Mouse (Mus musculus) heart, embryonic 13.5 days (tissue): Measurements from ENCODE around the gene Chd2. TPM values are rescaled to one million over a fixed set of nuclear protein-coding genes. Genes with fewer than 3 reads are reported as not detected.
A peak's percentile ranks its signal among the peaks of the same experiment; 100 is the strongest.

Experiments
- ATAC-seq: fragments of 200-750 bp; cut with Nextera tagmentation; 2 replicates; pipeline ENCODE4 v1.8.0; 2017; ENCODE audit warnings: moderate TSS enrichment; ENCODE audit not compliant: insufficient number of reproducible peaks, low FRiP score, low TSS enrichment; ENCODE audit errors: extremely low read depth
- H3K27ac ChIP-seq: fragments of 300-500 bp; sonication (generic); replicated peaks from 2 replicates; pipeline ENCODE4 v1.5.1; 2015; ENCODE audit warnings: moderate library complexity, mild to moderate bottlenecking, inconsistent platforms
- H3K27me3 ChIP-seq: fragments of 300-500 bp; sonication (generic); replicated peaks from 2 replicates; pipeline ENCODE4 v1.6.1; 2015; ENCODE audit warnings: mild to moderate bottlenecking, inconsistent platforms
- H3K36me3 ChIP-seq: fragments of 300-500 bp; sonication (generic); 2 replicates; pipeline ENCODE4 v1.6.1; 2015; ENCODE audit warnings: mild to moderate bottlenecking, inconsistent platforms
- H3K4me1 ChIP-seq: fragments of 300-500 bp; sonication (generic); 2 replicates; pipeline ENCODE4 v1.6.1; 2015; ENCODE audit warnings: inconsistent platforms
- H3K4me2 ChIP-seq: fragments of 300-500 bp; sonication (generic); 2 replicates; pipeline ENCODE4 v1.6.1; 2015; ENCODE audit warnings: inconsistent platforms, mild to moderate bottlenecking, moderate library complexity
- H3K4me3 ChIP-seq: fragments of 300-500 bp; sonication (generic); 2 replicates; pipeline ENCODE4 v1.5.1; 2015; ENCODE audit warnings: moderate library complexity, mild to moderate bottlenecking, inconsistent platforms
- H3K9ac ChIP-seq: fragments of 300-500 bp; sonication (generic); 2 replicates; pipeline ENCODE4 v1.6.1; 2015; ENCODE audit warnings: inconsistent platforms, mild to moderate bottlenecking, moderate library complexity
- H3K9me3 ChIP-seq: fragments of 300-500 bp; sonication (generic); 2 replicates; pipeline ENCODE4 v1.6.1; 2016; ENCODE audit warnings: inconsistent platforms
- WGBS: fragments of 180-500 bp; shearing (Covaris S2); methylation state at CpG from one replicate; pipeline ENCODE4 v1.1.7; 2015; ENCODE audit warnings: mixed read lengths; 5-methylcytosine and 5-hydroxymethylcytosine counted together
- polyA plus RNA-seq: library from polyadenylated mRNA; unstranded; fragments of >200 nt; fragmentation: Nextera tagmentation; extraction: Ambion mirVana; gene quantifications from 2 replicates; pipeline ENCODE4 v1.2.1, GENCODE M21; 2015

Chd2 gene
- polyA plus RNA-seq, 1 experiment from 2014 or later, result 31.3 TPM

- H3K9me3 ChIP-seq, result no peaks in the 10 kb centered on the region
- peaks cover 47% of the 10 kb centered on the region for H3K4me1 ChIP-seq
- peaks cover 91% of the 10 kb centered on the region for H3K36me3 ChIP-seq
- WGBS, result 52% methylated on average over 5 of the region's 5 CpGs
- H3K27me3 ChIP-seq, result no peaks in the 10 kb centered on the region
- peak overlapping the region; percentile 31 for H3K27ac ChIP-seq
- peak overlapping the region; percentile 44; the same call in 1 of the 2 replicates for H3K9ac ChIP-seq
- ATAC-seq, result no peak
- H3K4me2 ChIP-seq, result peak overlapping the region; percentile 37; the same call in 1 of the 2 replicates
- no peak overlapping the region for H3K4me3 ChIP-seq
Observed at GRCm38 (mm10) chr7:73516820-73517219, 24.8 kb downstream of the Chd2 start.

- WGBS, result 75% methylated on average over 4 of the region's 4 CpGs
- Histone ChIP-seq H3K9ac (no peak overlapping the region), H3K4me3 (no peak overlapping the region), H3K36me3 (peaks cover 94% of the 10 kb centered on the region), H3K27me3 (no peaks in the 10 kb centered on the region), H3K9me3 (no peaks in the 10 kb centered on the region), H3K27ac (peak overlapping the region; percentile 45), H3K4me2 (no peak overlapping the region), H3K4me1 (peaks cover 30% of the 10 kb centered on the region)
- ATAC-seq, result no peak
Observed at GRCm38 (mm10) chr7:73514560-73514959, 27.1 kb downstream of the Chd2 start.

- Histone ChIP-seq H3K4me3 (no peak overlapping the region), H3K9me3 (no peaks in the 10 kb centered on the region), H3K36me3 (peaks cover 96% of the 10 kb centered on the region), H3K27me3 (no peaks in the 10 kb centered on the region), H3K4me2 (no peak overlapping the region), H3K27ac (no peak overlapping the region), H3K9ac (no peak overlapping the region), H3K4me1 (peaks cover 25% of the 10 kb centered on the region)
- WGBS, result 64% methylated on average over 2 of the region's 2 CpGs
- ATAC-seq, result no peak
Observed at GRCm38 (mm10) chr7:73512422-73512821, 29.2 kb downstream of the Chd2 start.

DNA sequence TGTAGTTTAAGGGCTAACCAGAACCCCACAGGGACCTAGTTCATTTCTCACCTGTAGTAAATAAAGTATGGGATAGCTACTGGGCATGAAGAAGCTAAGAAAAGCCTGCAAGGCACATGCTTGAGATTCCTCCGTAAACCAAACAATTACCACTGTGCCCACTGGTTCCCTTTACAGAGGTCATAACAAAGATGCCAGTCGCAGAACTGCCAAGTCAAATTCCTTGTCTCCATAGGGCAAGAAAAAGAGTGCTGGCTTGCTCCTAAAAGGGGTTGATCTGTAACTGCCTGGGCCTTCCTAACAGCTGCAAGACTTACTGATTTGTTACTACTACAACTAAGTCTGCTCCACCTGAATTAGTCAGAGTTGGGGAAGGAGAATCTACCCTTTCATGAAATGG, 32.9 kb downstream of the Chd2 start:
- Histone ChIP-seq H3K27me3 (no peaks in the 10 kb centered on the region), H3K27ac (peak overlapping the region; percentile 3; the same call in 1 of the 2 replicates), H3K9ac (no peak overlapping the region), H3K4me1 (no peaks in the 10 kb centered on the region), H3K9me3 (no peaks in the 10 kb centered on the region), H3K4me3 (no peak overlapping the region), H3K4me2 (no peak overlapping the region), H3K36me3 (peaks cover 98% of the 10 kb centered on the region)
- no peak for ATAC-seq
- WGBS, result 79% methylated on average over 2 of the region's 2 CpGs

GRCm38 (mm10) chr7:73507491-73507890, 34.1 kb downstream of the Chd2 start:
- ATAC-seq, result no peak

GRCm38 (mm10) chr7:73506852-73507251, 34.8 kb downstream of the Chd2 start:
- Histone ChIP-seq H3K9me3 (no peaks in the 10 kb centered on the region), H3K36me3 (peaks cover 98% of the 10 kb centered on the region), H3K4me2 (no peak overlapping the region), H3K4me1 (no peaks in the 10 kb centered on the region), H3K9ac (no peak overlapping the region), H3K4me3 (no peak overlapping the region), H3K27ac (no peak overlapping the region), H3K27me3 (no peaks in the 10 kb centered on the region)
- 91% methylated on average over 1 of the region's 1 CpGs for WGBS
- ATAC-seq, result no peak

More at GRCm38 (mm10) chr7:73507491-73507890, 34.1 kb downstream of the Chd2 start:
- Histone ChIP-seq H3K4me1 (no peaks in the 10 kb centered on the region), H3K36me3 (peaks cover 98% of the 10 kb centered on the region), H3K27me3 (no peaks in the 10 kb centered on the region), H3K9me3 (no peaks in the 10 kb centered on the region), H3K27ac (no peak overlapping the region; the same call in 1 of the 2 replicates), H3K9ac (no peak overlapping the region), H3K4me3 (no peak overlapping the region), H3K4me2 (no peak overlapping the region)
- WGBS, result 90% methylated on average over 6 of the region's 6 CpGs

DNA sequence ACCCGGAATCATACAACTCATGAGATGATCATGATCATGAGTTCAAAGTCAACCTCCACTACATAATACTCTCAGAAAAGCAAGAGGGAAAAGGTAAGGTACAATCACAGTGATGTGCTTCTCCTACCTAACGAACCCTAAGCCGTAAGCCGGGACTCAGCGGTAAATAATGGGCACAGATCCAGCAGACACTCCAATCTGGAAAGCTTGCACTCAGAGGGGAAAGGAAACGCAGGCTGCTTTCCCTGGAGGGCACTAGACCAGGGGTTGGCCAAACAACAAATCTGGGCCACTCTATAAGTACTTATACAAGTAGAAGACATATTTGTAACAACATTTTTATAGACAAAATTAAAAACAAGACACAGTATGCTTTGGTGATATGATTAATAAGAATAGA, 36.4 kb downstream of the Chd2 start:
- Histone ChIP-seq H3K4me2 (no peak overlapping the region), H3K9ac (no peak overlapping the region), H3K4me3 (no peak overlapping the region), H3K27ac (no peak overlapping the region), H3K9me3 (no peaks in the 10 kb centered on the region), H3K36me3 (peaks cover 98% of the 10 kb centered on the region), H3K27me3 (no peaks in the 10 kb centered on the region), H3K4me1 (no peaks in the 10 kb centered on the region)
- no peak for ATAC-seq
- WGBS, result 83% methylated on average over 6 of the region's 6 CpGs

DNA sequence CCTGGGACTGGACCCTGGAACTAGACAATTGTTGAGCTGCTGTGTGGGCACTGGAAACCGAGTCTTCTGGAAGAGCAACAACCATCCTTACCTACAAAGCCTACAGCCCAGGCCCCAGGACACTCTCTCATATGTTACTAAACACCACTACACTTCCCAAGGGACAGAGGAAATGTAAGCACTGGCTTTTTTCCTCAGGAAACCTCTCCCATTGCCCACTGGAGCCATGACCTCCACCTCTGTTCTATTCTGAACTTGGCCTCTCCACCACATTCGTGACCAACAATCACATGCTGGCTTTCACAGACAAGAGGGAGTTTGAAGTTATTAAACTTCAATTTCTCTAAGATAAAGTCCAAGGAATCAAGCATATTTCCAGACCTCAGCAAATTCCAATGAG, 43.4 kb downstream of the Chd2 start:
- Histone ChIP-seq H3K36me3 (peaks cover 94% of the 10 kb centered on the region), H3K27ac (no peak overlapping the region), H3K4me1 (no peaks in the 10 kb centered on the region), H3K27me3 (no peaks in the 10 kb centered on the region), H3K4me3 (no peak overlapping the region), H3K4me2 (no peak overlapping the region), H3K9ac (no peak overlapping the region), H3K9me3 (no peaks in the 10 kb centered on the region)
- WGBS, result 83% methylated on average over 2 of the region's 2 CpGs
- ATAC-seq, result no peak

- Histone ChIP-seq H3K9me3 (no peaks in the 10 kb centered on the region), H3K4me1 (peaks cover 18% of the 10 kb centered on the region), H3K36me3 (peaks cover 94% of the 10 kb centered on the region), H3K4me2 (no peak overlapping the region), H3K4me3 (no peak overlapping the region), H3K27me3 (no peaks in the 10 kb centered on the region), H3K27ac (peak overlapping the region; percentile 45; the same call in 1 of the 2 replicates), H3K9ac (no peak overlapping the region)
- no peak for ATAC-seq
- WGBS, result 27% methylated on average over 5 of the region's 5 CpGs
Observed at GRCm38 (mm10) chr7:73489261-73489660, 52.4 kb downstream of the Chd2 start.

DNA sequence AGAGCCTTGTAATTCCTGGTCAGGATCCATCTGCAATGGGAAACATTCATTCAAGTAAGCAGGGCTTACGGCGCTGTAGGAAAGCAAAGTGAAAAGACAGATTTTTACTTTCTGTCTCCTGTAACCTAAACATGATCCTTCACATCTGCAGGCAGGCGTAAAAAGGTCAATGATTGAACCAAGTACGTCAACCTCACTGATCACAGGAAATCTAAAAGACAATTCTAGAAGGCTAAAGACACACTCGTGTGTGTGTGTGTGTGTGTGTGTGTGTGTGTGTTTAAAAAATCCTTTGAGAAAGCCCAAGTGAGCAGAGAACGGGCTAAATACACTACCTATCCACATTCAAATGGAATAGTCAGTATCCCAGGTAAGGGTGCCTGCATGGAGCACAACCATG, 60.5 kb downstream of the Chd2 start:
- H3K36me3 ChIP-seq, result peaks cover 92% of the 10 kb centered on the region
- peaks cover 33% of the 10 kb centered on the region for H3K4me1 ChIP-seq
- H3K27me3 ChIP-seq, result no peaks in the 10 kb centered on the region
- no peak overlapping the region for H3K4me3 ChIP-seq
- no peak overlapping the region for H3K9ac ChIP-seq
- 94% methylated on average over 6 of the region's 6 CpGs for WGBS
- H3K9me3 ChIP-seq, result no peaks in the 10 kb centered on the region
- ATAC-seq, result no peak
- 0 out of 2 replicates have a peak overlapping the region, but pooled peaks have one; percentile 1 for H3K27ac ChIP-seq
- no peak overlapping the region for H3K4me2 ChIP-seq

DNA sequence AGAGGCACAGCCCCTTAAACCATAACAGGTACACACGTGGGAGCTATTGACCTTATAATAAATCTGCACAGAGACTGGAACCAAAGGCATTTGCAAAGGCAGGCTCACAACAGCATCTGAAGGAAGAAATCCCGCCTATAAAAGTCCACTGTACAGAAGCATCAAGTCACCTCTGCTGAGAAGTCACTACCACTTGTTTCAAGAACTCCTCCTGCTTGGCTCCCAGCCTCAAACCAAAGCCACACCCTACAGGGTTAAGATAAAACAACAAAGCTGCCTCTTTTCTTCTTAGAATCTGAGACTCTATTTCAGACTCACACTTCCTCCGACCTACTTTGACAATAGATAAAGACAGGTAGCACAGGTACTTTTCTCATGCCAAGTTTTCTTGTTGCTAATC, 62.1 kb downstream of the Chd2 start:
- Histone ChIP-seq H3K36me3 (peaks cover 93% of the 10 kb centered on the region), H3K27ac (peak overlapping the region; percentile 8; the same call in 1 of the 2 replicates)

More for the DNA sequence above, 62.1 kb downstream of the Chd2 start:
- Histone ChIP-seq H3K9ac (no peak overlapping the region), H3K4me2 (no peak overlapping the region), H3K9me3 (no peaks in the 10 kb centered on the region), H3K4me3 (no peak overlapping the region), H3K4me1 (peaks cover 33% of the 10 kb centered on the region), H3K27me3 (no peaks in the 10 kb centered on the region)
- WGBS, result 57% methylated on average over 3 of the region's 3 CpGs
- ATAC-seq, result no peak
